Mouse (Mus musculus): ENCODE measurements around the gene Ebf1.

Gene Ebf1

GRCm38 (mm10) chr11:44702716-44703486 lies 85.8 kb downstream of the Ebf1 start:
- DNase-seq (ENCODE audit: low read depth, low spot score) = no peak

DNA sequence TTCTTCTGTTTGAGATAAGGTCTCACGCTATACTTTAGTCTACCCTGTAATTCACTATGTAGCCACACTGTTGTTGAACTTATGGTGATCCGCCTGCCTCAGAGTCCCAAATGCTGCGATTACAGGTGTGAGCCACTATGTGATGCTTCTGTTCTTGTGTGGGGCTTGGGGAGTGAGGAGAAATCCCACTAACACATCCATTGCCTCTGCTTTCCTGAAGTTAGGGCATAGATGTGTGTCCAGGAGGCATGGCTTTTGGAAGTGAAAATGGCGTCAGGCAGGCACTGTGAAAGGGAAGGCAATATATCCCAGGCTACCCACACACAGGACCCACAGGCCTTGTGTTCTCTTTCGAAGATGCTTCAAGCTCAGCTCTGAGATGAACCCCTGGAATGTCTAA lies 86.8 kb downstream of the Ebf1 start:
- no peak for DNase-seq (ENCODE audit: low read depth, low spot score)

DNA sequence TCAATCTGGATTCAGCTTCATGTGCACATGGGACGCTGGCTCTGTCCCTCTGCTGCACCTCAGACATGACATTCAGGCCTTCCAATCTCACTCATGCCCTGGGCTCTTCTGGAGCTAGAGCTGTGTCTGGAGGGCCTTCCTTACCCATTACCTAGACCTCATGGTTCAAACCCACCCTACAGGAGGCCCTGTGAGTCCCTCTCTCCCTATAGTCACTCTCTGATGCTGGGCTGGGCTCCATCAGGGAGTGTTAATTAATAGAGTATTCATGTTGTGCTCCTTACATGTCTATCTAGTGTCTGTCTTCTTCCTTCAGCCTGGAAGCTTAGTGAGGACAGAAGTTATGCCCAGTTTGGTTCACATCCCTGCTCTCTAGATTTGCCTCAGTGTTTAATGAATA lies 88.7 kb downstream of the Ebf1 start:
- no peak for DNase-seq (ENCODE audit: low read depth, low spot score)

DNA sequence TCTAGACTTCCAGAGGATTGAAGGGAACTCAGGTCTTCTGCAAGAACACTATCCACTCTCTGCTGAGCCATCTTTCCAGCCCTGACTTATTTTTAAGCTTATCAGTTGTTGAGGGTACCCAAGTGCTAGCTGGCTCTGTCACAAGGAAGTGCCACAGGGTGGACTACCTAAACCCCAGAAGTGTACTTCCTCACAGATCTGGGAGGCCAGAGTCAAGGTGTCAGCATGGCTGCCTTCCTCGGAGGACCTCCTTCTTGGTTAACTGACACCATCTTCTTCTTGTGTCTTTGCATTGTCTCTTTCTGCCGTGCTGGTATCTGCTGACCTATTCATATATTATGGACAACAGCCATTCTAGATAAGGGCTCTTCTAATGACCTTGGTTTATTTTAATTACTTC lies 89.3 kb downstream of the Ebf1 start:
- DNase-seq (ENCODE audit: low read depth, low spot score) = no peak

DNA sequence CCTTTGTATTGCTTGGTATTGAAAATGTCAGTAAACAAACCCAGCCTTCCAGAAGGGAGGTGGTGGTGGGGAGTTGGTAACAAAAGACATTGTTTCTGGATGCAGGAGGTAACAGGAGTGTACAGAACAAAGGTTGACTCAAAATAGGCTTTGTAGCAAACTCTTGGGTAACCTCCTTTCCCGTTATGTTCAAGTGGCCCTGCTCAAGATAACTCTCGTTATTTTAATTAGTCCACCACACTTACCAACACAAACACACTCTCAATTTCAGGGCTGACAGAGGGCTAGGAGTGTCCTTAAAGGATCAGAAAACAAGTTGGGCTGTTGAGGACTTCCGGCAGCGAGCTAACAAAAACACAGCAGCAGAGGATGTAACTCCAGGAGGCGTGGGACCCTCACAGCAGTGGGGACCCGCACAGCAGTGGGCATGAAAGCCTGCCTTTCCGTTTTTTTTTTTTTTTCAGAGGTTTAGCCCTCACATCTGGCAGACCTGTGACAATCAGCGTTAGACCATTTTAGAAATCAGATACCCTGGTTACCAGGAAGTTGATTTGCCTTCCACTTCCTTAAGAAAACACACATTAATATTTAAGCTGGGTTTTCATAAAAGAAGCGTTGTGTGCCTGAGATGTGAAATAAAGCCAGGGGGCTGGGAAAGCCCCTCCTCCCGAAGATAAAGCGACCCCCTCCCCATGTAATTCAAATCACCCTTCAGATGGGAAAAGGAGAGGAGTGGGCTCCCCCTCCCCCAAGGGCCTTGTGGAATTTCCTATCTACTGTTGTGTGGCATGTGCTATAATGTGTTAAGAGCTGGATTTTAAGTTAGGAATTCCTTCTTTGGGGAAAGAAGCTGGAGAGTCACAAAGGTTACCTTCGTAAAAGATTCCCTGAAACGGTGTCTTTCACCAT lies 90.5 kb downstream of the Ebf1 start:
- DNase-seq (ENCODE audit: low read depth, low spot score) = peak; percentile 76

- DNase-seq (ENCODE audit: low read depth, low spot score) = no peak
Observed at GRCm38 (mm10) chr11:44708290-44708685, 91.2 kb downstream of the Ebf1 start.

- no peak for DNase-seq (ENCODE audit: low read depth, low spot score)
Observed at GRCm38 (mm10) chr11:44709073-44709618, 92.0 kb downstream of the Ebf1 start.

DNA sequence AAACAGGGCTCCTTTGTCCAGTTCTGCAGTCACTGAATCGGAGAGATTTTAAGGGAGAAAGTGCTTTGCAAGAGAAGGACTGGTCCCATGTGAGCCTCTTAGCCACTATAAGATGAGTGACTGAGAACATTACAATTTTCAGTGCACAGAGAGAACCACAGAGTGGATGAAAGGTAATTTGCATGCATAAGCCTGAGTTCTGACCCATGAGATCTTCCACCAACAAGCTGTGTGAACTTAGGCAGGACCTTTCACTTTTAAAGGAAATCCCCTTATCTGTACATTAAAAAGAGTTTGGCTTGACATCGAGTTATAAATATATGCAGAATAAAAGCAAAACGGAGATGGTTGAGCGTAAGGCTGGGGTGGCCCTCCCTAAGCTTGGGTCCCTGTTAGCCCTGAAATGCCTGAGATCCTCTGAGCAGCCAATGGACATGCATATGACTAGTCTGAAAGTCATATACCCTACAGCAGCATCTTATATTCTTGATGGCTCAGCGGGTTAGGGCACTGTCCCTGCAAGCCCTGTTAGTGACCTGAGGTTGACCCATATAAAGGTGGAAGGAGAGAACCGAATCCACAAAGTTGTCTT lies 92.8 kb downstream of the Ebf1 start:
- peak; percentile 47 for DNase-seq (ENCODE audit: low read depth, low spot score)

GRCm38 (mm10) chr11:44710861-44711260 lies 93.7 kb downstream of the Ebf1 start:
- no peak for DNase-seq (ENCODE audit: low read depth, low spot score)

DNA sequence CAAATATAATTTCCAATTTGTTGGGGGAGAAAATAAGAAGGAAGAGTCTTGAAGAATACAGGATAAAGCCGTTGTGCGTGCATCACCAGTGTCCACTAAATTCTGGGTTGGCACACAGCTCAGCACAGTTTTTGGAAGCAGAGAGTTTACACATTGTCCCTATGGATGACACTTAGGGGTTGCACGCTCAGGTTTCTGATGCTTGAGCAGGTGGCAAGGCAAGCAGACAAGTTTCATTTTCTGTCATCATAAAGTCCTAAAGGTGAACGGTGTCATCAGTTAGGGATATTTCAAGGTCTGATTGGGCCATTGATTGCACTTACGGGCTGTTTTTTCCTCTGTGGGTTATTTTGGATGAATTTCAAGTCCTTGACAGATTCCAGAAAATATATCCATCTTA lies 97.1 kb downstream of the Ebf1 start:
- peak; percentile 46 for DNase-seq (ENCODE audit: low read depth, low spot score)

DNA sequence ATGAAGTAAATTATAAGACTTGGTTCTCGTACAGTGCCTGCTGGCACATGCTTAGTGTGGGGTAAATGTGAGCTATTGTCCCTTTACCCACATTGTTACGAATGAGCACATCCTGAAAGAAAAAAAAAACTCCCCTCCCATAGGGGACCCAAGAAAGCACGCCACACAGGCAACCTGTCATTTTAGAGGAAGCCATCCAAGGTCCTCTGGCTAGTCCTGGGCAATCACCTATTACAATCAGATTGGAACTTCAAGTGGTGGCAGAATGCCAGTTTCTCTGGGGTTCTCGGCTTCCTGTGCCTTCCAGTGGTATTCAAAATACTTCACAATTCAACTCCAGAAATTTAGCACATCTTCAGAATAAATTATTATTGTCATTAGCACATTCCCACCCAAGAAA lies 98.7 kb downstream of the Ebf1 start:
- no peak for DNase-seq (ENCODE audit: low read depth, low spot score)

DNA sequence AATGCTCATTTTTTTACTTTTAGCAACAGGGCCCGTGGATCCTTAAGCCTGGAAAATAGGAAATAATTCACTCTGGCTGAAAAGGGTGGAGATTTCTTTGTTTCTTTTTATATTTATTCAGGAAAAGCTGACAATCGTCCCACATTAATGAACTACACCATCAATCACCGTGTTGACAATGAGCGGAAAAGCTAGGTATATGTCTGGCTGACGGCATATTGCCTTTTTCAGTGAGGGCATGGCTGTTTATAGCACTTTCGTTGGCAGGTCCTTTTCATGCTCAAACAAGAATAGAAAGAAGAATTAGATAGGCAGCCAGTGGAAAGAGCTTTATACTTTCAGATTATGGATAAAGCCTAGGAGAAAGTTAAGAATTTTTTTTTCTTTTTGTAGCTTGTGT lies 99.8 kb downstream of the Ebf1 start:
- no peak for DNase-seq (ENCODE audit: low read depth, low spot score)

- no peak for DNase-seq (ENCODE audit: low read depth, low spot score)
Observed at GRCm38 (mm10) chr11:44717636-44718035, 100.5 kb downstream of the Ebf1 start.

- no peak for DNase-seq (ENCODE audit: low read depth, low spot score)
Observed at GRCm38 (mm10) chr11:44721976-44722375, 104.9 kb downstream of the Ebf1 start.

DNA sequence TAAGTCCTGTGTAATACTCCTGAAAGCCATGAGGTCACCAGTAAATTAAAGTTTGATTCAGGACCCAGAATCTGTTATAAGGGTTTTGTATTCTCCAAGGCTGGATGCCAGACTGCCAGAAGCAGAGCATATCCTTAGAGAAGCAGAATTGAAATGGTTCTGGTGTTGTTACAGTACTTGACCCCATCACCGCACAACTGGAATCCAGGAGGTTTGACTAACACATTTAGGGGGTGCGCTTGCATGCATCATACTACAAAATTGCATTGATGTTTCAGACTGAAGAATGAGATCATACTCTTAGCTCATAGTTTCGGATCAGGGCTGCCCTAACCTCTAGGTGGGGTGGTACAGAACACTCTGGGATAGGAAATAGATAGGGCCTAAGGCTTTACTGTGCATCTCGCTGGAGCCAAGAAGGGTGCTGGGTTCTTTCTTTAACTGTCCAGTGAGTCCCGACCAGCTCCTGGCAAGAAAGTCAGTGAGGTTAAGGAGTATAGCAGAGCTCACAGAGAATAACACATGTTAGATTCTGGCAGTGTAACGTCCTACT lies 106.9 kb downstream of the Ebf1 start:
- DNase-seq (ENCODE audit: low read depth, low spot score) = no peak

DNA sequence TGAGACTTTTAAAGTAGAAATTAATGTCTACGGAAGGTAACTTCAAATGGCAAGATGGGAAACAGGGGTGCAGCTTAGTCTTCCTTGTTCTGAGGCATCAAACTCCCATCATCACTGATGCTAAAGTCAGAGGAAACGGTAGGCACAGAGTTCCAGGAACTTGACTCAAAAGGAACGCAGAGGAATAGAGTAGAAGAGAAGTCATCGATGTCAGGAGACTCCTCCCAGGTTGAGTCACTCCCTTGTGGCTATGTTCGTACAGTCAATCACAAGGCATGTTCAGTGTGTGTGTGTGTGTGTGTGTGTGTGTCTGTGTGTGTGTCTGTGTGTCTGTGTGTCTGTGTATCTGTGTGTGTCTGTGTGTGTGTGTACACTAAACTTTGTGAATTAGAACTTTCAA lies 108.6 kb downstream of the Ebf1 start:
- no peak for DNase-seq (ENCODE audit: low read depth, low spot score)

GRCm38 (mm10) chr11:44727376-44727775 lies 110.3 kb downstream of the Ebf1 start:
- DNase-seq (ENCODE audit: low read depth, low spot score) = no peak

DNA sequence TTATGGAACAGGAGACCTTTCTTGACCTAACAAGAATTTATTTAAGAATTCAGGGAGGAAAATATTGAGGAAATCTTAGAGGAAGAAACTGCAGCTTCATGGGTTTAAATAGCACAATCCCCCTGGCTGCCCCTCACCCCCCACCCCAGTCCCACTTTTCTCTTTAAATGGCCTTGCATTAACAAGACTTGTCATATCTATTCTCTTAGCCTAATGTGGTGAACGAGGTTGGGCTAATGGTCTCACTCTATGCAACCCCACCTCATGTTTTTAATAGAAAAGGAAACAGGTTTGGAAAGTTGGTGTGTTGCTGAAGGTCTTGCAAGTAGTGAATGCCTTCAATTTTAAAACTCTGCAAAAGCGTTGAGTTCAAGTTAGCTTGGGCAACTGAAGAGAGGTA lies 110.7 kb downstream of the Ebf1 start:
- no peak for DNase-seq (ENCODE audit: low read depth, low spot score)

DNA sequence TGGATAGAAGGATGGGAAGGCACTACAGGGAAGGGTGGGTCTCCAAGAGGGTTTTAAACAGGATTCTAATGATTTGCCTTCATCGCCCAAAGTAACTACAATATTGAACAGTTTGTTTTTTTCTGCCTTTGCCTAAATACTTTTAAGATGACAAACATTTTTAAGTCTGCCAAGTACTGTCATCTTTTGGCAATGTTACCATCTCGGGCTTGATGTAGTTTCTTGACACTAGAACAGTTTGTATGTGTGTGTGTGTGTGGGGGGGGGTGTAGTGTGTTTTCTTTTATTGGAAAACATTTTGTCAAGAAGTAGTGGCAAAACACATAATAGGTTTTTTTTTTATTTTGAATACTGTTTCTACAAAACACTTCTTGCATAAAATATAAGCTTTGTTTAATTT lies 111.2 kb downstream of the Ebf1 start:
- DNase-seq (ENCODE audit: low read depth, low spot score) = no peak

DNA sequence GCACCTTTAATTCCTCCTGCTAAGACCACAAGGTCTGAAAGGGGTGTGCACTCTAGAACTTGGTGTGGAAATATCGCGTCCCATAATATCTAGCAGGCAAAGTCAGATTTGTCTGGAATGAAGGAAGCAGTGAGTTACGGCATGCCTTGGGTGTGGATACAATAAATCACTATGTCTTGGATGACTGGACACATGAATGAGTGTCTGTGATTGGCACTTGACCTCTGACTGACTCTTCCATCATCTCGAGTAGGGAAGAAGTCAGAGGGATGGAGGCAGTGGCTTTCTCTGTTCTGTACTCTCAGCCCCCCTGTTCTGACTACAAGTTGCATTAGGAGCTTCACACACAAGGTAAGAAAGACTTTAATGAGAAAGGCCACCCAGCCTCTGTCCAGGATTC lies 112.8 kb downstream of the Ebf1 start:
- no peak for DNase-seq (ENCODE audit: low read depth, low spot score)

- DNase-seq (ENCODE audit: low read depth, low spot score) = no peak
Observed at GRCm38 (mm10) chr11:44731763-44732162, 114.6 kb downstream of the Ebf1 start.

DNA sequence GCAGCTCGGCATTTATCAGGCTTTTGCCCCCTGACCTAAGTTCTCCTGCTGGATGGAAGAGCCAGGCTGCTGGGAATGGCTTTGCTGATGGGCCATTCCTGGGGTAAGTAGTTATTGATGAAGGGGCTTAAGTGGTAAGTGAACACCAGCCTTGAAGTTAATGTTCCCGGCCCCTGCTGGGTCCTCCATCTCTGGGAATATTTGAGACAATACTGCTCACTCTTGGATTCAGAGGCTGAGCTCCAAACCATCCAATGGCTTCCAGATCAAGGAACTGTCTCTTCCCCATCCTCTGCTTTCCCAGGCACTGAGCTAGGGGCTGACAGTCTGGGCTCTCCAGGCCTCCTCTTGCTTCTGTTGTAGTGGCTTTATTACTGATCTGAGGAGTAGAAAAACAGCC lies 116.2 kb downstream of the Ebf1 start:
- no peak for DNase-seq (ENCODE audit: low read depth, low spot score)

Measured in A20 (cell line).